ENCODE assay signal across 32 mouse cellular contexts in genomic region chr5:137825030-137825429, GRCm38 (mm10). TPM values are rescaled to one million over a fixed set of nuclear protein-coding genes. Genes with fewer than 3 reads are reported as not detected.
DNase-seq lines count a peak whose midpoint lies in the region; ATAC-seq and TF ChIP-seq lines count a peak whose summit lies in the region.
"Had no signal": no experiment of that assay in that cellular context is flagged by ENCODE, and none has a peak within 500 bp of the region (broad histone marks: within the 10 kb centered on the region; RNA-seq: fewer than 3 reads in every experiment).

No protein-coding gene starts in this region.

- 91% methylated on average over 3 of the region's 3 CpGs for WGBS in cerebellum, adult 2 months
- 89% methylated on average over 3 of the region's 3 CpGs for WGBS in hindbrain, embryonic 13.5 days

- TF ChIP-seq CTCF in cerebellum, adult 2 months (IDR thresholded peaks at IDR 0.05; ENCODE audit: borderline replicate concordance, insufficient read depth, low read depth, low read length), result no peak

- no peak overlapping the region for H3K4me2 ChIP-seq in hindbrain, embryonic 13.5 days
- H3K4me2 ChIP-seq: heart, embryonic 13.5 days; hindbrain, embryonic 15.5 days; liver, embryonic 13.5 days; lung, embryonic 15.5 days; midbrain, embryonic 13.5 days; neural tube, embryonic 13.5 days had no signal

- no peak overlapping the region for H3K27ac ChIP-seq in cerebellum, adult 2 months (ENCODE audit: insufficient read depth, low read length)
- no peak overlapping the region for H3K27ac ChIP-seq in hindbrain, embryonic 13.5 days
- H3K27ac ChIP-seq: forebrain, embryonic 10.5 days; heart, embryonic 13.5 days; hindbrain, embryonic 15.5 days; liver, embryonic 13.5 days; lung, embryonic 15.5 days; midbrain, embryonic 13.5 days; neural tube, embryonic 13.5 days had no signal

- no peaks in the 10 kb centered on the region for H3K9me3 ChIP-seq in hindbrain, embryonic 13.5 days
- H3K9me3 ChIP-seq: forebrain, embryonic 10.5 days; heart, embryonic 13.5 days; hindbrain, embryonic 15.5 days; liver, embryonic 13.5 days; lung, embryonic 15.5 days; megakaryocyte, embryonic 14.5 days; midbrain, embryonic 13.5 days; neural tube, embryonic 13.5 days had no signal

- no peaks in the 10 kb centered on the region for H3K36me3 ChIP-seq in hindbrain, embryonic 13.5 days
- H3K36me3 ChIP-seq: forebrain, embryonic 10.5 days; heart, embryonic 13.5 days; hindbrain, embryonic 15.5 days; liver, embryonic 13.5 days; lung, embryonic 15.5 days; midbrain, embryonic 13.5 days; neural tube, embryonic 13.5 days had no signal

- H3K27me3 ChIP-seq in cerebellum, adult 2 months (ENCODE audit: control insufficient read depth, insufficient read depth, low read length), result no peaks in the 10 kb centered on the region
- H3K27me3 ChIP-seq in hindbrain, embryonic 13.5 days, result no peaks in the 10 kb centered on the region
- H3K27me3 ChIP-seq: heart, embryonic 13.5 days; hindbrain, embryonic 15.5 days; liver, embryonic 13.5 days; lung, embryonic 15.5 days; midbrain, embryonic 13.5 days; neural tube, embryonic 13.5 days had no signal

- no peaks in the 10 kb centered on the region for H3K4me1 ChIP-seq in cerebellum, adult 2 months (ENCODE audit: control insufficient read depth, insufficient read depth, low read length)
- no peaks in the 10 kb centered on the region for H3K4me1 ChIP-seq in hindbrain, embryonic 13.5 days (replicated peaks)
- H3K4me1 ChIP-seq: forebrain, embryonic 10.5 days; heart, embryonic 13.5 days; hindbrain, embryonic 15.5 days; liver, embryonic 13.5 days; lung, embryonic 15.5 days; midbrain, embryonic 13.5 days; neural tube, embryonic 13.5 days had no signal

- no peak overlapping the region for H3K9ac ChIP-seq in hindbrain, embryonic 13.5 days
- H3K9ac ChIP-seq: heart, embryonic 13.5 days; hindbrain, embryonic 15.5 days; liver, embryonic 13.5 days; lung, embryonic 15.5 days; midbrain, embryonic 13.5 days; neural tube, embryonic 13.5 days had no signal

- peak; percentile 75 for ATAC-seq in megakaryocyte progenitor cell, adult 5-6 weeks (replicated peaks; ENCODE audit: poor library complexity)
- no peak for ATAC-seq in hindbrain, embryonic 13.5 days (ENCODE audit: low FRiP score)
- ATAC-seq: forebrain, embryonic 16.5 days; midbrain, embryonic 13.5 days had no signal

- no peak for TF ChIP-seq POLR2A in cerebellum, adult 2 months (IDR thresholded peaks at IDR 0.05; ENCODE audit: borderline replicate concordance, insufficient read depth, low read length)

- H3K4me3 ChIP-seq in cerebellum, adult 2 months (replicated peaks; ENCODE audit: insufficient read depth, low read depth, low read length), result no peak overlapping the region
- no peak overlapping the region for H3K4me3 ChIP-seq in hindbrain, embryonic 13.5 days
- H3K4me3 ChIP-seq: forebrain, embryonic 10.5 days; heart, embryonic 13.5 days; hindbrain, embryonic 15.5 days; liver, embryonic 13.5 days; lung, embryonic 15.5 days; megakaryocyte, embryonic 14.5 days; midbrain, embryonic 13.5 days; myocyte; neural tube, embryonic 13.5 days had no signal

- peak; percentile 19 for DNase-seq in lung, postnatal 25 days (ENCODE audit: low spot score)
- DNase-seq in lung, postnatal 14 days, result no peak
- peak; percentile 17 to 31 for DNase-seq in B cell, adult 2 months
- DNase-seq in brain, adult 2 months (ENCODE audit: low read depth, low spot score), result peak; percentile 5
- DNase-seq in cerebellum, adult 2 months, result no peak
- DNase-seq: adrenal gland, postnatal 10 days; cerebellum, postnatal 10 days; gastrocnemius, postnatal 10 days; heart, adult 18-20 months; heart, postnatal 14 days; kidney, adult 8-10 months; kidney, postnatal 10 days; liver, embryonic 13.5 days; right cerebral cortex, adult 18-20 months; right cerebral cortex, postnatal 4 days; thymus, postnatal 25 days had no signal

RNA-seq across cellular contexts. Expression of gene Pilra, which starts 11.1 kb away (rescaled TPM):
- 6.8 and 10.5 TPM in 2 replicates for total RNA-seq in megakaryocyte progenitor cell, adult 5-6 weeks (2015)
- 6.7 and 6.9 TPM in 2 replicates for total RNA-seq in megakaryocyte progenitor cell, adult 5-6 weeks (2017)
- polyA plus RNA-seq in cerebellum, adult 2 months (2012; rRNA removed), result 0.41 TPM in 2 replicates
- 0.25 and 0.44 TPM in 2 replicates for polyA plus RNA-seq in hindbrain, embryonic 13.5 days (2015; fragmentation: Nextera tagmentation; extraction: Ambion mirVana)
- polyA plus RNA-seq: forebrain, embryonic 16.5 days had no signal

RNA-seq across cellular contexts. Expression of gene Pilrb1, which starts 32.9 kb away (rescaled TPM):
- total RNA-seq in megakaryocyte progenitor cell, adult 5-6 weeks (2015), result 15.7 and 16.8 TPM in 2 replicates
- 11.6 and 19.9 TPM in 2 replicates for total RNA-seq in megakaryocyte progenitor cell, adult 5-6 weeks (2017)
- not detected in 2 replicates for polyA plus RNA-seq in cerebellum, adult 2 months (2012; rRNA removed)
- not detected in 2 replicates for polyA plus RNA-seq in hindbrain, embryonic 13.5 days (2015; fragmentation: Nextera tagmentation; extraction: Ambion mirVana)
- total RNA-seq: layer of hippocampus, adult 18-20 months; layer of hippocampus, postnatal 25 days; left cerebral cortex, postnatal 10 days had no signal
- polyA plus RNA-seq: embryonic facial prominence, embryonic 11.5 days; forebrain, embryonic 10.5 days; forebrain, embryonic 16.5 days; hindbrain, embryonic 15.5 days; midbrain, embryonic 13.5 days; myocyte; neural tube, embryonic 13.5 days; testis, adult 2 months had no signal

RNA-seq across cellular contexts. Expression of gene Zcwpw1, which starts 37.4 kb away (rescaled TPM):
- total RNA-seq in megakaryocyte progenitor cell, adult 5-6 weeks (2015), result 6.2 and 9.1 TPM in 2 replicates
- total RNA-seq in megakaryocyte progenitor cell, adult 5-6 weeks (2017), result 10.5 and 11.8 TPM in 2 replicates
- polyA plus RNA-seq in cerebellum, adult 2 months (2012; rRNA removed), result 11.2 and 12.4 TPM in 2 replicates
- 10.6 and 12.3 TPM in 2 replicates for polyA plus RNA-seq in hindbrain, embryonic 13.5 days (2015; fragmentation: Nextera tagmentation; extraction: Ambion mirVana)

RNA-seq across cellular contexts. Expression of gene Mepce, which starts 37.6 kb away (rescaled TPM):
- 34.6 and 37.4 TPM in 2 replicates for total RNA-seq in megakaryocyte progenitor cell, adult 5-6 weeks (2015)
- total RNA-seq in megakaryocyte progenitor cell, adult 5-6 weeks (2017), result 13.8 and 16.7 TPM in 2 replicates
- polyA plus RNA-seq in cerebellum, adult 2 months (2012; rRNA removed), result 38.9 and 41.9 TPM in 2 replicates
- polyA plus RNA-seq in hindbrain, embryonic 13.5 days (2015; fragmentation: Nextera tagmentation; extraction: Ambion mirVana), result 10.7 and 11.1 TPM in 2 replicates

RNA-seq across cellular contexts. Expression of gene Ppp1r35, which starts 46.4 kb away (rescaled TPM):
- total RNA-seq in megakaryocyte progenitor cell, adult 5-6 weeks (2015), result 64.5 and 77.4 TPM in 2 replicates
- 38.4 and 38.6 TPM in 2 replicates for total RNA-seq in megakaryocyte progenitor cell, adult 5-6 weeks (2017)
- 47.0 and 48.2 TPM in 2 replicates for polyA plus RNA-seq in cerebellum, adult 2 months (2012; rRNA removed)
- 40.6 and 44.1 TPM in 2 replicates for polyA plus RNA-seq in hindbrain, embryonic 13.5 days (2015; fragmentation: Nextera tagmentation; extraction: Ambion mirVana)

Comparison
In these comparisons a context has a peak if more than half of its experiments do, and no peak if none do; other contexts are left out.
1. DNase-seq: peak in lung, postnatal 25 days (single experiment), B cell, adult 2 months (2 of 2) and brain, adult 2 months (single experiment); none in lung, postnatal 14 days (single experiment) and cerebellum, adult 2 months (0 of 2).